Mouse (Mus musculus): ENCODE measurements around the gene Nutf2-ps1.
"Not testable (repeated sequence)": the region's sequence is repeated elsewhere in the genome, so short reads cannot be mapped to it uniquely, and the experiment has no call there.

- not testable (repeated sequence) for TF ChIP-seq GATA1 (IDR thresholded peaks at IDR 0.05; ENCODE audit: borderline replicate concordance, low read length); FLI1 (IDR thresholded peaks at IDR 0.05; ENCODE audit: low read length)
These were observed 1.2 kb downstream of the Nutf2-ps1 start for GRCm38 (mm10) chr19:53587686-53588085.

Measured in megakaryocyte, embryonic 14.5 days (primary cell).